Mouse (Mus musculus) common myeloid progenitor, adult 5-6 weeks (primary cell): ENCODE measurements around the gene Aqp11. TPM values are rescaled to one million over a fixed set of nuclear protein-coding genes. Genes with fewer than 3 reads are reported as not detected.
A peak's percentile ranks its signal among the peaks of the same experiment; 100 is the strongest.

Source experiments
- ATAC-seq: replicated peaks from 2 replicates; pipeline ENCODE4 v1.8.0; 2016; ENCODE audit warnings: low read depth, mild to moderate bottlenecking, moderate TSS enrichment, inconsistent platforms; ENCODE audit not compliant: poor library complexity, severe bottlenecking
- total RNA-seq: library from RNA; stranded (forward); fragments of 200-1000, 187-1606 nt; gene quantifications from 2 replicates; pipeline ENCODE4 v1.2.3, GENCODE M21; 2017

The Aqp11 gene
- total RNA-seq, 1 experiment from 2014 or later: 14.0 TPM

DNA sequence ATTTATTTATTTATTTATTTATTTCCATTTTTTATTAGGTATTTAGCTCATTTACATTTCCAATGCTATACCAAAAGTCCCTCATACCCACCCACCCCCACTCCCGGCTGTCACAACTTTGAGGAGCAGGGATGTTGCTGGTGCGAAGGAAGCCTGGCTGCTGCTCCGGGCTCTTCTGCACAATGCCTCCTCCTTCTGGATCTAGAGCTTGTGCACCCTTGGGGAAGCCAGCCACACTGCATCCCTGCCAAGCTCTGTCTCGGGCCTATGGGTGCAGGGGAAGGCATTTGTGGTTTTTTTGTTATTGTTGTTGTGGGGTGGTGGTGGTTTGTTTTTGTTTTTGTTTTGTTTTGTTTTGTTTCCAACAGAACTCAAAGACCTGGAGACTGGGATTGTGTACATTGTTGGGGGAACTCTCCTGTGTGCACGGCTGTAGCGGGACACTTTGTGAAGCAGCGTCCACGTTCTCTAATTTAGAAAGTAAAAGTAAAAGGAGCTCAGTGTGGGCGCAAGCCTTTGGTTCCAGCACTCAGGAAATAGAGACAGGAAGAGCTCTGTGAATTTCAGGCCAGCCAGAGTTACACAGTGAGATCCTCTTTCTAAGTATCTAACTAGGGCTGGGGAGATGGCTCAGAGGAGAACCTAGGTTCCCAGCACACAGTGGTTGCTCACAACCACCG lies 10.6 kb upstream of the Aqp11 start:
- ATAC-seq: peak; percentile 62

DNA sequence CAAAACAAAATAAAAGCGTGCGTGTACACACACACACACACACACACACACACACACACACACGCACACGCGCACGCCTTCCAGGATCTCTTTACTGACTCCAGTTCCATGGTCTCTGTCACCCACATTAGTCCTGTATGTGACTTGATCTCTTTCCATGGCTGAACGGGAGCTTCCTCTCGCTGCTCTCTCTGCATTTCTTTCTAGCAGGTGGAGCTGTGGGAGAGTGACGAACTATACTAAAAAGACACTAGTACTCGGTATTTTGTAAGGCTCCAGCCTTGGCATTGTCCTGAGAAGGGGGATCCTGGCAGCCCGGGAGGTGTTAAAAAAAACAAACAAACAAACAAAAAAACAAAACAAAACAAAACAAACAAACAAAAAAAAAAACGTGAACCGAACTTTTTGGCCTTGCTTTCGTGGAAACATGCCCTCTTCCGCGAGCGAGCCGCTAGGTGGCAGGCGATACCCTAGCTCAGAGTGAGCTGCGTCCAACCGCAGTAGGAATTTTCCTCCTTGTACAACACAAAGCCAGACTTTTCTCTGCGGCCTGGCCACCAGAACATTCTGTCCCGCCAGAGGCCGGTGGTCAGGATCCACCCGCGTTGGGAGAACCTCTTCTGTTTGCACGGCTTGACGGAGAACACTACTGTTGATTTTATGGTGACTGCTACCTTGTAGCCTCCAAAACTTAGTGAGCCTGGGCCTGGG lies 9.9 kb upstream of the Aqp11 start:
- peak; percentile 61 for ATAC-seq

DNA sequence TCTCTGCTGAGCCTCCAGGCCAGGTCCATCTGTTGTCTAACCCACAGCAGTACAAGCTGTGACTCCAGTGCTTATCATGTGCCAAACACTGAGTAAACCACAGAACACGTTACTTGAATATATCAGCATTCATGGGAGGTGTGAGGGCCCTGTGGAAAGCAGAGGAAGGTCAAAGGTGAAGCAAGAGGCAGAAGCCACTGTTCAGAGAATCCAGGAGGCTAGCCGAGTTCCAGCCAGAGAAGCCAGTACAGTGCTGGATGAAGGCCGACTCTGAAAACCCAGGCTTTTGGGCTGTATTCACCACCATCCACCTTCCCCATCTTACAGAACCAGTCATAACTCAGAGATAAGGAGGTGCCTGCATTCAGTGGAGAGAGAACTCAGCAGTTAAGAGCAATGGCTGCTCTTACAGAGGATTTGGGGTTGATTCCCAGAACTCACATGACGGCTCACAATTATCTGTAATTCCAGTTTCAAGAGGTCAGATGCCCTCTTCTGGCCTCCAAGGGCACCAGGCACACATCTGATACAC lies 9.2 kb upstream of the Aqp11 start:
- peak; percentile 19; the same call in 1 of the 2 replicates for ATAC-seq

DNA sequence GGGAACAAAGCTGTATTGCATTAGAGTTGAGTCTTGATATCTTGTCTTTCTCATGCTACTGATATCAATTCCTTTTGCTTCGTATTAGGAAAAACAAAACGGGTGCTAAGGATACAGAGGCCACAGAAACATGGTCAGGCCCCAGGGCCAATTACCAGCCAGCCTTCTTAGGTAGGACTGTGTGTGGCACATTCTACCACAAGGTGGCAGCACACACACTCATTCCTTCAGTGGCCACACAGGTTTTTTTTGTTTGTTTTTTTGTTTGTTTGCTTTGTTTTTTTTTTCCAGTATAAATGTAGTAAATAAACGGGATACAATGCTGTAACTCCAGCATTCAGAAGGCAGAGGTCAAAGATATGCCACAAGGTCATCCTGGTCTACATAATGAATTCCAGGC lies 7.2 kb upstream of the Aqp11 start:
- ATAC-seq: no peak

DNA sequence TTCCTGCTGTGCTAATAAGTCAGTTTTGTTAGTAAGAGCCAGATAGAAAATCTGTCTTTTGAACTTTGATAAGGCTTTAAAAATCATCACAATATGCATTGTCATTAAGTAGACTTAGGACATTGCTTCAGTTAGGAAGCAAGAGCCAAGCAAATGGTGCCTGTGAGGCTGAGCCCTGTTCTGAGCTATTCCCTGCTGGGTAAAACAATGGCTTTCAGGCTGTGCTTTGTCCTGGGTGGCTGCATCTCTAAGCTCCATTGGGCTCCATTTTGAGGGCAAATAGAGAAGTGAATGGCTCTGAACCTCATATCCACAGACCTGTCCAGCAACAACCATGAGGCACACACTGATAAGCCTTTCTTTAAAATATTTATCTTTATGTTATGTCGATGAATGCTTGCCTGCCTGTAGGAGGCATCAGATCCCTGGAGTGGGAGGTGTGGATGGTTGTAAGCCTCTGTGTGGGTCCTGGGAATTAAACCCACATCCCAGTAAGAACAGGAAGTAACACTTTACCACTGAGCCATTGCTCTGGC lies 3.7 kb upstream of the Aqp11 start:
- peak; percentile 12; the same call in 1 of the 2 replicates for ATAC-seq

DNA sequence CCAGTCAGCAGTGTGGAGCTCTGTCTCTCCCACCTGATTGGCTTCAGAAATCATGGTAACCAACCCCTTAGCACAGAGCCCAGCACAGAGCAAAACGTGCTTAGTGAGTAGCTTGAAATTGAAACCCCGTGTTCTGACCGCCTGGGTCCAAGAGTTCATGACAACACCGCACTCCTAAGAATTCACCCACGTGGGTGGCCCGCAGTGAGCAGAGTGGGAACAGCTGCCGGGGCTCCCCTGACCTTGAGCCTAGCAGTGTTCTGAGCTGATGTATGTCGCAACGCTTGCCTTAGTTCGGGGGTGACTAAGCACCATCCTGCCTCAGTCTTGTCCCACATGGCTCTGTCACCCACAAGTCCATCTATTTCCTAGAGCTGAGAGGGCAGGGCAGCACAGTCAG lies 2.9 kb upstream of the Aqp11 start:
- ATAC-seq: peak; percentile 19; the same call in 1 of the 2 replicates

DNA sequence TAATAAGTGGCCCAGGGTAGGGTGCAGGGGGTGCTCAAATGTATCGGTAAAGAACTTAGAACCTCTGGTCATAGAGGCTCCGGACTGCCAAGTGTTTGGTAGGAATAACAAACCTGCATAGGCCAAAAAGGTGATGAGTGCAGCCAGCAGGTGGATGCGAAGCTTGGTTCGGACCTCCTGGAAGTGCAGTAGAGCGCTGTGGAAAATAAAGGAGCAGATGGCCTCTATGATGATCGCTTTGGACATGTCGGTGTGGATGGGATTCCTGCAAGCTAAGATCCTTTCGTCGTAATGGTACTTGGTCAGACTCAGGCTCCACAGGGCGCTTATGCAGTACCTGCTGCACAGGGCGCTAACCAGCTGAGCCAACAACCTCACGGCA lies 842 bp downstream of the Aqp11 start:
- ATAC-seq: no peak

DNA sequence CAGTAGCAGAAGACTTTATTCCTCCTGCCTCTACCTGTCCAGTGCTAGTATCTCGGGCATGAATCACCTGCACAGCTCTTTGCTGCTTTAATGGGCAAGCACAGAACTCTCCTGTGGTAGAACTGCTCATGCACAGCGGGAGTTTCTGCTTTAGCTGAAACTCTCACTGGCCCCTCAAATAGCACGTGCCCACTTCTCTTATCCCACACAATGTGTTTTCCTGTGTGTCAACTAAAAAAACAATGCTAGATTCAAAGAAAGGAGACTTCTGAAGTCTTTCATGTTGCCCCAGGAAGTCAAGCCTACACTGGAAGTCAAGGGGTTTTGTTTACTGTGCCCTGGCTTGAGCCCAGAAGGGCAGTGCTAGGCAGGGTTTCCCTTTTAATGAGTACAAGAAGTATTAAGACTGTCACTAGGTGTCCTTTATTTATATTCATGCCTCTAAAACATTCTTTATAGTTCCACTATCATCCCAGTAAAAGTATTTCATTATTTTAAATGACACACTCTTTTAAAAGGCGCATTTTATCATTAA lies 2.1 kb downstream of the Aqp11 start:
- ATAC-seq: no peak

DNA sequence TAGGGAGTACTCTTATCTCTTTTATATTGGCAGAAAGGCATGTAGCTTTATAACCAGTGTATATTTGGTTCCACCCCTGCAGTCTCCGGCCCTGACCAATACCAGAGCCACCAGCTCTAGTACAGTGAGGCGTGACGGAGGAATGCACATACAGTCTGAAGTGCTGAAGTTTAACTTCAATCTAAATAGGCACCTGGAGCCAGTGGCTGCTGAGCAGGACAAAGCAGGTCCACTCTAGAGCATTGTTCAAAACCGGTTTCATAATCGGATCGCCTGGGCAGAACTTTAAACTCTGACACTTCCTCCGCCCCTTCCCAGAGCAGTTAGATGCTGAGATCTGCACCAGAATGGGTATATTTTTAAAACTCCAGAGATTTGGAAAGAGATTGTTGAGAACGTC lies 3.1 kb downstream of the Aqp11 start:
- ATAC-seq: no peak

DNA sequence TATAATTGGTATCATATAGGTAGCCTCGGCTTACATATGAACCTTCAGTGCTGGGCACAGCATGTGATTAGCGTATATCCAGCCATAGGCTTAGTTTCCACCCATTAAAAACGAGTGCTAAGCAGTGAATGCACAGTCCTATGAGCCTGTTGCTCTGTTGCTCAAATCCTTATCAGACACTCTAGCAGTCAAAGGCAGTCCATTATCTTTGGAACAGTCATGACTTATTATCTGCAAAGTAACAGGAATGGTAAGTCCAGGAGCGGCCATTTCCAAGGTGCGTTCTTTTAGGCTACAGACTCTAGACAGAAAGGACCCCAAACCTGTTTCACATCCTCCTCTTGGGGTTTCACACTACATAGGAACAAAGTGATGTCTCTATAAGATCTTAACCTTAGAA lies 4.5 kb downstream of the Aqp11 start:
- no peak for ATAC-seq

DNA sequence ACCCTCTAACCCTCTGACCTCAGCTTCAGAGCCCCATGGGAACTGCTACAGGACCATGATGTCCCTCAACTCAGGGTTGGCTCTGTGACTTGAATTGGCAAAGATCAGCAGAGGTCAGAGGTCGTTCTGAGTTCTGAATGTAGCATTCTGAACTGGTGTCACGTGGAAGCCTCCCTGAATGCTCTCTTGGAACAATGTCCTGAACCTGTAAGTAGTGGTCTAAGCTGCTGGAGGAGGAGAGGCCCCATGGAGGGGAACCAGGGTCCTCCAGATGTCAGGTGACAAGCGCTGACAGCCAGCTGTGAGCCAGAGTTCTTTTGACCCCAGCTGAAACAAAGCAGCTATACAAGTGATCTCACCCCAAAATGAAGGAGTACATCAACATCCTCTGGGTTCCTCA lies 7.7 kb downstream of the Aqp11 start:
- no peak for ATAC-seq

DNA sequence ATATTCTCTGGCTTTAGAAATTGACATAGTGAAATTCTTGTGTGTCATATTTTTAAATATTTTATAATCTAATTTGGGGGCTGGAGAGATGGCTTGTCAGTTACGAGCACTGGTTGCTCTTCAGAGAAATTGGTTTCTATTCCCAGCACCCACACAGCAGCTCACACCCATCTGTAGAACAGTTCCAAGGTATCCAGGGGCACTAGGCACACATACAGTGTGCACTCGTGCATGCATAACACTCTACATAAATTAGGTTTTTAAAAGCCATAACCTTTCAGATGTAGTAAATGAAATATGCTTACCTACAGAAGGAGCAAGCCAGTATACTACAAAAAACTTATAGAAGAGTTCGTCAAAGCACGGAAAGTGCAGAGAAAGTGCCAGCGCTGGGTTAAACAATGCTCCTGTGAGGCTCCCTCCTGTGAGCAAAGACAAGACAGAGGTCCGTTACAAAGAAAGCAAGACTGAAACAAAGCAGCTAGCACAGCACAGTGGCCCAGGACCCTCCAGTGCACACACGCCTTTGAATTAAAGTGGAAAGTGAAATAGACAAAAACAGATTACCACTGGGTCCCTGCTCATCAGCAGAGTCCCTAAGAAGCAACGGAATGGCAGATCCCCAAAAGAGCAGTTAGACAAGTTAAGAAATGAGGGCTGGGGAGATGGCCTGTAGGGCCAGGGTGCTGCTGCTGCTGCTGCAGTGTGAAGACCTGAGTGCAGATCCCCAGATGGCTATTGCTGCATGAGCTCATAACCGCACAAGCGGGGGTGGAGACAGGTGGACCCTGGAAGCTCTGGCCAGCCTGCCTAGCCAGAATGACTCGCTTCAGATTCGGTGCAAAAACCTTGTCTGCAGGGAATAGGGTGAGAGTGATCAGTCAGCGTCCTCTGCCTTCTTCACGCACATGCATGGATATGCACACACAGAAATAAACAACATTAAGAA lies 9.1 kb downstream of the Aqp11 start:
- ATAC-seq: no peak

DNA sequence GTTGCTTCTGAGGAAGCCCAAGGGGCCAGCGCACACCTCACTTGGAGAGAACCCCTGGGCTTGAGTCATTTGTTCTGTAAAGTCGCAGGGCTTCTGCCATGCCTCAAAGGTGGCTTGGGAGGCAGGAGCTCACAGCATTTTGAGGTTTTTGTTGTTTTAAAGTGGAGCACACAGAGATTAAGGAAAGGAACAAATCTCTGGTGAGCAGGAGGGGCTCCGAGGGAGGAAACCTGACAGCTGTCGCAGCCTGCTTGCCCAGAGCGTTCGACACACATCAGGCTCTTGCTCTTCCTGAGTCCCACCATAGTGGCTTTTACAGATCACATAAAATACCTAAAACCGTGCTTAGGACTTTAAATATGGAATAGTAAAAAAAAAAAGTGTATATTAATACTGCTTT lies 11.3 kb downstream of the Aqp11 start:
- ATAC-seq: no peak

DNA sequence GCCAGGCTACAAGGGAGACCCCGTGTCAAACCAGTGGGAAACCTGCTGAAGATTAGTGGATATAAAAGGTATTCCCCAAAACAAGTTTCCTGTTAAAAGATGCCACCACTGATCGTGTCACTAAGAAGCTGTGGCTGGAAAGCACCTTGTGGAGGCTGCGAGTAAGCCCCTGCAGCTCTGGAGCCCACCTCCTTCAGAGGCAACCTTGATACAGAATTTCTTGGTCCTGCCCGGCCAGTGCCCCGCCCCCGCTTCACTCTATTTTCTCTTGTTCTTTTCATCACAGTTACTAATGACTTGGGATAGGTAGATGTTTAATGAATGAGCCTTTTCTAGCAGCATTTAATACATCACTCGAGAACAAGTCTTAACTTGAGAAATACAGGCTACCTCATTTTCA lies 12.0 kb downstream of the Aqp11 start:
- ATAC-seq: no peak

DNA sequence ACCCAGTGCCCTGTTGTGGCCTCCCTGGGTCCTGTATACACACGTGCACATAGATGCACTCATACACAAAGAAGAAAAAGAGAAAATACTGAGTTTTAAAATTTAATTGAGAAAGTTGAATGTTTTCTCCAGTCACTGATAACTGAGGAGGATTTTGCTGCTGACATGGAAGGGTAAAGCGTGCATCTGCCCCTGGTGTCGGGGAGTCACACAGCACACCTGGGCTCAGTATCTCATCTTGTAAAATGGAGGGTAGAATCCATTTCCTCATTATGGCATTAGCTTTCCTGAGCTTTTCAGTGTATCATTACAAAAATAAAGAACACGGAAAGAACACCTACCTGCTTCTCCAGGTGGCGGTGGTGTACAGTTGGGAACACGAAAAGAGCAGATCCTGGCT lies 12.7 kb downstream of the Aqp11 start:
- no peak for ATAC-seq

DNA sequence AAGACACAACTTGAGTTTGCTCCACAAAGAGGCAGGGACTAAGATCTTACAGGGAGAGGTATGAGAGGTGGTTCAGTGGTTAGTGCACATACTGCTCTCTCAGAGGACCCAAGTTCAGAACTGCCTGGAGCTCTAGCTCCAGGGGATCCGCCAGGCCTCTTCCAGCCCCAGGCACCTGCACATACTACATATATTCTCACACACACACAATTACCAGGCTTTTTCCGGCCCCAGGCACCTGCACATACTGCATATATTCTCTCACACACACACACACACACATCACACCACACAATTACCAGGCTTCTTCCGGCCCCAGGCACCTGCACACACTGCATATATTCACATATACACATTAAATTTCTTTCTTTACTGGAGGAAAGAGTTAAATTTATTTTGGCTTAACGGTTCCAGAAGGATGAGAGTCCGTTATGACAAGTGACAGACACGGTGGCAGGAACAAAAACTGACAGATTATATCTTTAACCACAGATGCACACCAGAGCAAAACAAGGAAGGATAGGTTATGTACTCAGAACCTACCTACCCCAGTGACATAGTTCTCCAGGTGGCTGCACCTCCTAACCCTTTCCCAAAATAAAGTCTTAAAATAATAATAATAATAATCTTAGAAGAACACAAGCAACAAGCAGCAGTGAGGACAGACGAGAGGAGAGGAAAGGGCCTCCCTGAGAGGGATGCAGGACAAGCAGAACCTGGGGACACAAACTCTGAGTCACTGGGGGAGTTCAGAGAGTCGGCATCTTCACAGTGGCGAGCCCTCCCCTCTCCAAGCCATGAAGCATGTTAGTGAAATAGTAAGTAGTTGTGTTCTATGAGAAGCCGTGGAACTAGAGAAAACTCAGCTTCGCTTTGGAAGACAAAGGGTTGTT lies 14.2 kb downstream of the Aqp11 start:
- ATAC-seq: no peak

DNA sequence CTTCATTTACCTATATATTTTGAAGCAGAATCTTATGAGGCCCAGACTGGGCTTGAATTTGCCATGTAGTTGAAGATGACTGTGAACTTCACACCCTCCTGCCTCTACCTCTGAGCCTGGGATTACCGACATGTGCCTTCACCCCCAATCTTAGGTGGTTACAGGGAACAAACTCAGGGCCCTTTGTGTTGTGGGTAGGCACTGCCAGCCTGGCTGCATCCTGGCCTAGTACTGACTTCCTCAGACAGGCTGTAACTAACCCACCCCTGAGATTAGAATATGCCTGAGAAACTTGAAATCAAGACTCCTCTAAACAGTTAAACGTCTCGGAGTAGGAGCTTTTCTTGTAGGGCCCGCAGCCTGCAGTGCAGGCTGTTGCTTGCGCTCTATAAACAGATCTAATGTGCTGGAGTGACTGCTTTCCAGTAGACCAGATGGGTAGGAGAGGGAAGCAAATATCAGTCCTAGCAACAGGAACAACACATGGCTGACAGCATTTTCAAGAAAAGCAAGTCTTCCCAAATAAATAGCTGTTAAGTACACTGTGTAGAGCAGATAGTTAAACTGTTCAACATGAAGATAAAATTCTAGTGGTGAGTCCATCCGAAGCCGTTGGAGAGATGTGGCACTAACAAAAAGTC lies 15.7 kb downstream of the Aqp11 start:
- ATAC-seq: no peak

DNA sequence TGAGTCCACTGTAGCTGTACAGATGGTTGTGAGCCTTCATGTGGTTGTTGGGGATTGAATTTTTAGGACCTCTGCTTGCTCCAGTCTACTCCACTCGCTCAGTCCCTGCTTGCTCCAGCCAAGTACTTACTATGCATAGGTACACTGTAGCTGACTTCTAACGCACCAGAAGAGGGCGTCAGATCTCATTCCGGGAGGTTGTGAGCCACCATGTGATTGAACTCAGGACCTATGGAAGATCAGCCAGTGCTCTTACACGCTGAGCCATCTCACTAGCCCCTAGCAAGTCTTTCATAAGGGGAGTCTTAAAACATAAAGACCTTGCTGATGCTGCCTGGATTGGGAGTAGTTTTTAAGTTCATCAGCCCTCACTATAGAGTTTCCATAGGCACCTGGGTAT lies 18.0 kb downstream of the Aqp11 start:
- no peak for ATAC-seq

DNA sequence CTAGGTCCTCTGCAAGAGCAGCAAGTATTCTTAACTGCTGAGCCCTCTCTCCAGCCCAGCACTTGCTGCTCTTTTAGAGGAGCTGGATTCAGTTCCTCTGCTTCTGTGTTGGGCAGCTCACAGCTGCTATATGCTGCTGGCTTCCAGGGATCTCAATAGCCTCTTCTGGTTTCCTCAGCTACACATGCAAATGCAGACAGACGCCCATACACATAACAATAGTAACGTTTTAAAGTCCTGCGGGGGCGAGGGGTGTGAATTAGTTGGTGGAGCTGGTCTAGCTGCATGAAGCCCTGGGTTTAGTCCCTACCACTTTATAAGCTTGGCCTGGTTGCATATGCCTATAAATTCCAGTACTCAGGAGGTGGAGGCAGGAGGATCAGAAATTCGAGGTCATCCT lies 19.0 kb downstream of the Aqp11 start:
- no peak for ATAC-seq
